Mouse (Mus musculus): ENCODE results near the gene Vpreb3.
"Not testable (repeated sequence)": the region's sequence is repeated elsewhere in the genome, so short reads cannot be mapped to it uniquely, and the experiment has no call there.

Gene Vpreb3

GRCm38 (mm10) chr10:75973846-75974245 is 31.0 kb downstream of the Vpreb3 start:
- no peak for DNase-seq (ENCODE audit: low read depth, low spot score)

- no peak for DNase-seq (ENCODE audit: low read depth, low spot score)
These were observed 32.4 kb downstream of the Vpreb3 start for GRCm38 (mm10) chr10:75975216-75975615.

- DNase-seq (ENCODE audit: low read depth, low spot score) = no peak
These were observed 35.4 kb downstream of the Vpreb3 start for GRCm38 (mm10) chr10:75978119-75978834.

GRCm38 (mm10) chr10:75978835-75979157 is 35.9 kb downstream of the Vpreb3 start:
- no peak for DNase-seq (ENCODE audit: low read depth, low spot score)

- no peak for DNase-seq (ENCODE audit: low read depth, low spot score)
These were observed 36.6 kb downstream of the Vpreb3 start for GRCm38 (mm10) chr10:75979432-75979831.

- DNase-seq (ENCODE audit: low read depth, low spot score) = no peak
These were observed 47.7 kb downstream of the Vpreb3 start for GRCm38 (mm10) chr10:75990430-75991042.

- no peak for DNase-seq (ENCODE audit: low read depth, low spot score)
These were observed 50.9 kb downstream of the Vpreb3 start for GRCm38 (mm10) chr10:75993616-75994240.

GRCm38 (mm10) chr10:75994531-75995210 is 51.8 kb downstream of the Vpreb3 start:
- not testable (repeated sequence) for DNase-seq (ENCODE audit: low read depth, low spot score)

- no peak for DNase-seq (ENCODE audit: low read depth, low spot score)
These were observed 52.6 kb downstream of the Vpreb3 start for GRCm38 (mm10) chr10:75995463-75995862.

GRCm38 (mm10) chr10:75996315-75996714 is 53.5 kb downstream of the Vpreb3 start:
- DNase-seq (ENCODE audit: low read depth, low spot score) = no peak

Data from retina, adult 2 months (tissue).